Mouse (Mus musculus): ENCODE results near the gene Vmn1r130.
"Not testable (repeated sequence)": the region's sequence is repeated elsewhere in the genome, so short reads cannot be mapped to it uniquely, and the experiment has no call there.

Gene Vmn1r130

DNA sequence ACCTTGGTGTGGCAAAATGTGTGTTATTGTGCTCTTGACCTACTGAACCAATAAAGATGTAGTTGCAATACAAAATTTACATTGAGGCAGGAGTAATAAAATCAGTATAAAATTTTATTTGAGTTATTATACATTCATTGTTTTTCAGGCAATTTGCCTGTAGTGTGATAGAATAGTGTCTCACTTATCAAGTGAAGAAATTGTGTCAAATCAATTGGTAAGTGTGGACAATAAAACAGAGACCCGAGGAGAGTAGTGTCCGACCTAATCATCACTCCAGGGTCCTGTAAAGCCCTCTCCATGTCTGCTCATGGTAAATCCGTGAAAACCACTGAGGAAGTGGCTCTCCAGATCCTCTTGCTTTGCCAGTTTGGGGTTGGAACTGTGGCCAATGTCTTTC lies at the start of gene Vmn1r130:
Vmn1r130 (plus strand) TSS at position 301 of the 400 bp plus-strand sequence.
- DNase-seq, result not testable (repeated sequence)

DNA sequence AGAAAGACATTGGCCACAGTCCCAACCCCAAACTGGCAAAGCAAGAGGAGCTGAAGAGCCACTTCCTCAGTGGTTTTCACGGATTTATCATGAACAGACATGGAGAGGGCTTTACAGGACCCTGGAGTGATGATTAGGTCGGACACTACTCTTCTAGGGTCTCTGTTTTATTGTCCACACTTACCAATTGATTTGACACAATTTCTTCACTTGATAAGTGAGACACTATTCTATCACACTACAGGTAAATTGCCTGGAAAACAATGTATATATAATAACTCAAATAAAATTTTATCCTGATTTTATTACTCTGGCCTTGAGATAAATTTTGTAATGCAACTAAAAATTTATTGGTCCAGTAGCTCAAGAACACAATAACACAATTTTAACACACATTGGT lies 34.4 kb downstream of the Vmn1r130 start, which contains the start of gene Vmn1r131:
Vmn1r131 (minus strand) TSS at position 101 of the 400 bp plus-strand sequence.
- DNase-seq, result not testable (repeated sequence)

Measured in spleen, adult 18-20 months (tissue).